Mouse (Mus musculus): ENCODE results near the gene Spata21.

The Spata21 gene

DNA sequence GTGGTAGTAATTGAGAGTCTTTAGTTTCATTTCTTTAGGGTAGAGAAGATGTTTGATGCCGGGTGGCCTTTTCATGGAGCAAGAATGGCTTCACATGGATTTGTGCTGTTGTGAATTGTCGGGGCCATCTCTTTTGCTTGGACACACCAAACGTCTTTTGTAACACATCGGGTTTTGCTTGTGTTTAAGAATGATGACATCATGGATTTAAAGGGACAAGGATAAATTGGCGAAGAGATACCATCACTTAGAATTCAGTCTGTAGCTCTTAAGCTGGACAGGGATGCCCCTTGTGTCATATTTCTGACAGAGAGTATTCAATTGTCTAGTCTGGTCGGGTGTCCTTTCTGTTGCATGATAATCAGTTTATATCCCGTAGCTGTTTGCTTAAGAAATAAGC, 61.0 kb downstream of the Spata21 start:
- no peak for DNase-seq (ENCODE audit: low spot score in 2 of 2)

GRCm38 (mm10) chr4:141157485-141157884, 69.4 kb downstream of the Spata21 start:
- no peak for DNase-seq (ENCODE audit: low spot score in 2 of 2)

GRCm38 (mm10) chr4:141158609-141159008, 70.5 kb downstream of the Spata21 start:
- no peak for DNase-seq (ENCODE audit: low spot score in 2 of 2)

GRCm38 (mm10) chr4:141159093-141159492, 71.0 kb downstream of the Spata21 start:
- no peak for DNase-seq (ENCODE audit: low spot score in 2 of 2)

- DNase-seq (ENCODE audit: low spot score in 2 of 2), result no peak
These were observed 71.5 kb downstream of the Spata21 start for GRCm38 (mm10) chr4:141159666-141160065.

DNA sequence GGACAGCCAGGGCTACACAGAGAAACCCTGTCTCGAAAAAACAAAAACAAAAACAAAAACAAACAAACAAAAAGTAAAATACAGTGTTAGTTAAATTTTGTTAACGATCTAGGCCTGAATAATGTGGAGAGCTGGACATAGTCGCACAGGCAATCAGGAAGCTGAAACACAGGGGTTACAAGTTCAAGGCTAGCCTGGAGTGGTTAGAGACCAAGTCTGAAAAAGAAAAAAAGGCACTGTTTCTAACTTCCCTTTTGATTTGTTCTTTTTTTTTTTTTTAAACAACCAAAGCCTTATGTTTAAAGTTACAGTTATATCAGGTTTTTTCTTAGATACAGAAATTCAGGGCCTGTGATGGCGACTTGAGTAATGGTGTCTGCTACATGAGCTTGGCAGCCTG, 72.1 kb downstream of the Spata21 start:
- no peak for DNase-seq (ENCODE audit: low spot score in 2 of 2)

GRCm38 (mm10) chr4:141161699-141162208, 73.6 kb downstream of the Spata21 start:
- DNase-seq (ENCODE audit: low spot score in 2 of 2), result no peak
